Mouse (Mus musculus): Measurements from ENCODE around the gene Dph2. TPM values are rescaled to one million over a fixed set of nuclear protein-coding genes. Genes with fewer than 3 reads are reported as not detected.

Dph2 gene
- polyA plus RNA-seq, 1 experiment from 2014 or later: 27.3 TPM

DNA sequence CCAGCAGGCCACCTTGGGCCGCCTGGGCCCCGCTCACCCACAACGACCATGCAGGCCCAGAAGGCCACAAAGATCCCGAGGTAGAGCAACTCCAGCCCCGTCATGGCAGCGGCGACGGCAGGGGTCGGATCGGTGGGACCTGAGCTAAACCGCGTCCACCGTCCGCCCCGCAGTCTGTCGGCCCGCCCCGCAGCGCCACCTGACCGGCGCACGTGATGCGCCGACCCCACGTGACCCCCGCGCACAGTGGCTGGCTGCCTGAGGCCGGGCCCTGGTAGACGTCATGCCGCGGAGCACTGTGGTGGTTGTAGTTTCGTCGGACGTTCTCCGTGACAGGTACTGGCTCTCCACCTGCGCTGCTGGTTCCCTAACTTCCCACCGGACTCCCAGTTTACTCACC is 4.7 kb downstream of the Dph2 start, which contains the start of gene Atp6v0b:
Gene Atp6v0b, minus strand, starts transcription at position 201 of the 400 bp plus-strand sequence.
- H3K27ac ChIP-seq (replicated peaks): no peak within 1 kb of the TSS; the same call in 1 of the 2 replicates
- peak within 1 kb of the TSS; percentile 95 for H3K4me3 ChIP-seq
- no peaks in the 10 kb centered on the region for H3K27me3 ChIP-seq
- peak within 1 kb of the TSS; percentile 87 for H3K4me2 ChIP-seq (replicated peaks)
- peaks cover 30% of the 10 kb centered on the region for H3K36me3 ChIP-seq
- peaks cover 37% of the 10 kb centered on the region for H3K4me1 ChIP-seq
- H3K9me3 ChIP-seq: no peaks in the 10 kb centered on the region
- H3K9ac ChIP-seq (replicated peaks): peak within 1 kb of the TSS; percentile 88
- under 1% methylated on average over 37 of the region's 37 CpGs for WGBS
- peak; percentile 83 for ATAC-seq (ENCODE audit: low FRiP score, low read depth)

DNA sequence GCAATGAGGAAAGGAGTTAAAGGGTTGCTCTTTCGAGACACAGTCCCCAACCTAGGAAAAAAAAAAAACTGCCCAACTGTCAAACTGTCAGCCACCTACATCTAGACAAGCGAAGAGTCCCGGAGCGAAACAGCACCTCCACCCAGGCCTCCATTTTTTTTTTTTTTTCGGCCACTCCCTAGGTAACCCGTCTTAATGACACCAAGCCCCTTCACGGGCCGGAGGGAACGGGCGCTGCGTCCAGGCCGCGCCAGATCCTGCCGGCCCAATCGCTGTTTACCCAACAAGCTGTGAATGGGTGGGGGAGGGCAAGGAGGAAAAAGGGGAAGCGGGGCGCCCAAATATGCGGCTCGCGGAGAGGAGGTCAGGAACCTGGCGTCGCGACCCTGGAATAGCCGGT is 5.2 kb downstream of the Dph2 start:
- peaks cover 38% of the 10 kb centered on the region for H3K4me1 ChIP-seq
- H3K4me3 ChIP-seq: peak overlapping the region; percentile 95
- 4% methylated on average over 20 of the region's 24 CpGs for WGBS
- ATAC-seq (ENCODE audit: low FRiP score, low read depth): no peak
- H3K4me2 ChIP-seq (replicated peaks): peak overlapping the region; percentile 87
- no peak overlapping the region; the same call in 1 of the 2 replicates for H3K27ac ChIP-seq (replicated peaks)
- peaks cover 30% of the 10 kb centered on the region for H3K36me3 ChIP-seq
- H3K9ac ChIP-seq (replicated peaks): peak overlapping the region; percentile 88
- no peaks in the 10 kb centered on the region for H3K27me3 ChIP-seq
- no peaks in the 10 kb centered on the region for H3K9me3 ChIP-seq

DNA sequence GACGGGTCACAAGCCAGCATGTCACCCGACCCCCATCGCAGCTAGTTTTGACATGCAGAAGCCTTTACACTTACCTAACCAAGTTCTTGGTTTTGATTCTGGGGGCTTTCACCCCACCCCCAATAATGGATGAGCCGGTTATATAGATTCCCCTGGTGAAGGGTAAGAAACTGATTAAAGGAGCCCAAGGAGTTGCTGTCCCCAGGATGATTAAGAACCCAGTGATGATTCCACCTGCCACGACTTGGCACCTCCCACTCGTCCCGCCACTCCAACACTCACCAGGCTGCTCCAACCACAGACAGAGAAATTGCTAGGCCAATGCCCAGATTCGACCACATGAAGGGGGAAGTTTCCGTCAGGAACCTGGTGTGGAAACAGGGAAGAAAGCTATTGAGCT is 5.8 kb downstream of the Dph2 start:
- Histone ChIP-seq H3K36me3 (peaks cover 35% of the 10 kb centered on the region), H3K4me1 (peaks cover 37% of the 10 kb centered on the region), H3K4me2 (replicated peaks) (peak overlapping the region; percentile 87), H3K9me3 (no peaks in the 10 kb centered on the region), H3K27me3 (no peaks in the 10 kb centered on the region), H3K27ac (replicated peaks) (no peak overlapping the region), H3K9ac (replicated peaks) (peak overlapping the region; percentile 88; the same call in 1 of the 2 replicates), H3K4me3 (peak overlapping the region; percentile 95)
- WGBS: 89% methylated on average over 9 of the region's 9 CpGs
- ATAC-seq (ENCODE audit: low FRiP score, low read depth): no peak

DNA sequence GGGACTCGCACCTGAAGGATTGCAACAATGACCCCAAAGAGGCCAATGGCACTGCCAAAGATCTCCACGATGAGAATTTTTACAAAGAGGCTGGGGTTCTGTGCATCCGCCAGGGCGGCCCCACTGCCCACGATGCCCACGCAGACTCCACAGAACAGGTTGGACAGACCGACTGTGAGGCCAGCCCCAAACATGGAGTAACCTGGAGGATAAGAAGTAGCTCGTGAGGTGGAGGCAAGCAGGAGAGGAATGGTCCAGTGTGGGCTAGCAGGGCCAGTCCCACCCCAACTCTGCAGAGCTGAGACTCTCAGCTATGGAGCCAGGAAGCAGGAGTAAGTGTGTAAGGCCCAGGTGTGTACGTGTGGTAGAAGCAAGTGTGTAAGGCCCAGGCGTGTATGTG is 6.7 kb downstream of the Dph2 start:
- no peak overlapping the region for H3K9ac ChIP-seq (replicated peaks)
- no peak for ATAC-seq (ENCODE audit: low FRiP score, low read depth)
- H3K4me3 ChIP-seq: no peak overlapping the region
- no peaks in the 10 kb centered on the region for H3K27me3 ChIP-seq
- no peaks in the 10 kb centered on the region for H3K9me3 ChIP-seq
- no peak overlapping the region for H3K4me2 ChIP-seq (replicated peaks)
- WGBS: 91% methylated on average over 10 of the region's 10 CpGs
- peaks cover 40% of the 10 kb centered on the region for H3K4me1 ChIP-seq
- no peak overlapping the region for H3K27ac ChIP-seq (replicated peaks)
- peaks cover 43% of the 10 kb centered on the region for H3K36me3 ChIP-seq

DNA sequence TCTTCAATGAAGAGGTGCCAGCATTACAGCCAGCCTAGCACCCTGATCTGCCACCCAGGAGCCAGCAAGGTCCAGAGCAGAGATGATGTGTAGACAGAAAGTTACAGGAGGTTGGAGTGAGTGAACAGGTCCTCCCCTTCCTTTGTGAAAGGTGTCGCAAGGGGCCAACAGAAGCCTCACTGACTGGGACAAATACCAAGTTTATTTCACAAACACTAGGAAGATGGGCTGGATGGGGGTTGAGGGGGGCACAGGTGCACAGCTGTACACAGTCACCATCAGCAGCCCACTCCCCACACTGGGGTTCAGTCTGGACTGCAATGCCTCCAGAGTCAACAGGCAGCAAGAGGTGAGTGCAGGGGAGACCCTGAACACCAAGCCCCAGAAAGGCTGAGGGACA is 7.7 kb downstream of the Dph2 start:
- no peak overlapping the region for H3K27ac ChIP-seq (replicated peaks)
- H3K9ac ChIP-seq (replicated peaks): peak overlapping the region; percentile 93; the same call in 1 of the 2 replicates
- peak overlapping the region; percentile 82 for H3K4me2 ChIP-seq (replicated peaks)
- H3K27me3 ChIP-seq: no peaks in the 10 kb centered on the region
- WGBS: 100% methylated on average over 1 of the region's 1 CpGs
- peak overlapping the region; percentile 89; the same call in 1 of the 2 replicates for H3K4me3 ChIP-seq
- H3K9me3 ChIP-seq: no peaks in the 10 kb centered on the region
- ATAC-seq (ENCODE audit: low FRiP score, low read depth): no peak
- peaks cover 40% of the 10 kb centered on the region for H3K4me1 ChIP-seq
- H3K36me3 ChIP-seq: peaks cover 37% of the 10 kb centered on the region

DNA sequence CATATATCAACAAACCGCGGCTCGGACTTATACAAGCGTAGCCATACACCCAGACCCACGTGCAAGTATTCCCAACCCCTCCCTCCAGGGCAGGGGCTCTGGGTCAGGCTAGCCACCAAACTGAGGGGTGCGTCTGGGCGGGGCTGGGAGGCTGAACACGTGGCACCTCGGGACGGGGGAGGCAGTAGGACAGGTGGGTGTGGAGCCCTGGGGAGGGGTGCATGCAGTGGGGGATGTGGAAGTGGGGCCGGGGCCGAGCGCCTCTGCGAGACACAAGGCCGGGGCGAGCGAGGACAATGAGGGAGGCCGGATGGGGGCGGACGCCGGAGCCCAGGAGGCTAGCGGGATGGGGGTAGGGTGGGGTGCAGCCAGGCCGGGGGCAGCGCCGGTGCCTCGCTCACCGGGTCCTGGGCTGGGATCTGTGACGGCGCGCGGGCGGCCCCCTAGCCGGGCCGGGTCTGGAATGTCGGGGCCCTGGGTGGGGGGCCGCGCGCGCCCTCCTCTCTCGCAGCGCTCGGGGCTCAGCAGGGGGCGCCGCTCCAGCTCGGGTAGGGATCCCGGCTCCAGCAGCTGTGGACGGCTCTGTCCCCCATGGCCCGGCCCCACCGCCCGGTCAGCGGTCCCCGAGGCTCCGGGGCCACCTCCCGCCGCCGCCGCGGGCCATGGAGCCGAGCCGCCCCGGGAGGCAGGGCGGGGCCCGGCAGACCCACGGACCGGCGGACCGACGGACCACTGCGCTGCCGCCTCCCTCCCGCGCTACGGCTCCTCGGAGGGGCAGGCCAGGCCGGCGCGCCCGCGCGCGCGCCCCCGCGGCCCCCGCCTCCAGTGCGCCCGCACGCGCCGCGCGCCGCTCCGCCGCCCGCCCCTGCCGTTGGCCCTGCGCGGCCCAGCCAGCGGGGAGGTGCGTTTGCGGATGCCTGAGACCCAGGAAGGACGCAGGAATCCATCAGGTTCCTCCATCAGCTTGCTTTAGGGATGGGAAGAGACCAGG is 8.8 kb downstream of the Dph2 start, which contains the start of gene B4galt2:
Gene B4galt2, minus strand, starts transcription at position 787 of the 991 bp plus-strand sequence.
- WGBS: 2% methylated on average over 36 of the region's 103 CpGs
- peak within 1 kb of the TSS; percentile 82 for H3K4me2 ChIP-seq (replicated peaks)
- H3K27me3 ChIP-seq: no peaks in the 10 kb centered on the region
- no peaks in the 10 kb centered on the region for H3K9me3 ChIP-seq
- H3K9ac ChIP-seq (replicated peaks): peak within 1 kb of the TSS; percentile 93
- H3K27ac ChIP-seq (replicated peaks): peak within 1 kb of the TSS; percentile 80
- H3K4me1 ChIP-seq: peaks cover 40% of the 10 kb centered on the region
- H3K36me3 ChIP-seq: peaks cover 46% of the 10 kb centered on the region
- ATAC-seq (ENCODE audit: low FRiP score, low read depth): peak; percentile 45
- peak within 1 kb of the TSS; percentile 89 for H3K4me3 ChIP-seq

DNA sequence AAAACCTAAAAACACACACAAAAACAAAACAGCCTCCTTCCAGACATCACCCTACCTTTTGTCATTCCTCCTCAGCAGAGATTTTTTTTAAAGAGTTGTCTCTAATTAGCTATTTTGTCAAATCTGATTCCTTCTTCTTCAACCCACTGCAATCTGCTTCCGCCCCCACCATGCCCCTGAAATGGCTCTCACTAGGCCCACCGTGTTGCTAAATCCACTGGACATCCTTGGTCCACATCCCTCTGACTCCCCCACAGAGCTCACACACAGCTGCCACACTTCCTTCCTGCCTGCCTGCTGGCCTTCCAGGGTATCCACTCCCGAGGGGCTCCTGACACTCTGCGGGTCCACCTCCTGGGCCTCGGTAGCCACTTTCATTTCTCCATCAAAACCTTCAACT is 13.1 kb downstream of the Dph2 start:
- H3K36me3 ChIP-seq: peaks cover 71% of the 10 kb centered on the region

DNA sequence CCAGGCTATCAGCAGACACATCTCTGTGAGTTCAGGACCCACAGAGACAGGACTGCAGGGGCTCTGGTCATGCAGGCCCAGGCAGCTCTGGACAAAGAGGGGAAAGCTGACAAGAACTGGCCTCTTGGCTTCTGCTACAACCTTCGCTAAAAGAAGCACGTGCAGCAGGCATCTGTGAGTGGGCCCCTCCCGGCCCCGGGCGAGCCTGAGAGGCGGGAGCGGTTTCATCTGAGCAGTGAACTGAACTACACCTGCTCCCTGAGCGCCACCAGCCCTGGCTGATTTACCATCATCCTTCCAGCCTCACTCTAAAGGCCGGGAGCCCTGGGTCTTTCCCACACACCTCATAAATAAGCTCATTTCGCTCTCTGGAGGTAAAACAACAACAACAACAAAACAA is 13.5 kb downstream of the Dph2 start:
- WGBS: 80% methylated on average over 10 of the region's 10 CpGs
- H3K9ac ChIP-seq (replicated peaks): no peak overlapping the region
- H3K4me3 ChIP-seq: no peak overlapping the region
- no peak overlapping the region for H3K4me2 ChIP-seq (replicated peaks)
- H3K9me3 ChIP-seq: no peaks in the 10 kb centered on the region
- ATAC-seq (ENCODE audit: low FRiP score, low read depth): no peak
- peaks cover 19% of the 10 kb centered on the region for H3K4me1 ChIP-seq
- no peaks in the 10 kb centered on the region for H3K27me3 ChIP-seq
- no peak overlapping the region for H3K27ac ChIP-seq (replicated peaks)
- peaks cover 75% of the 10 kb centered on the region for H3K36me3 ChIP-seq

More for the DNA sequence above, 13.1 kb downstream of the Dph2 start:
- no peak for ATAC-seq (ENCODE audit: low FRiP score, low read depth)
- H3K9ac ChIP-seq (replicated peaks): no peak overlapping the region
- no peaks in the 10 kb centered on the region for H3K27me3 ChIP-seq
- no peak overlapping the region for H3K27ac ChIP-seq (replicated peaks)
- H3K4me1 ChIP-seq: peaks cover 22% of the 10 kb centered on the region
- H3K9me3 ChIP-seq: no peaks in the 10 kb centered on the region
- WGBS: 87% methylated on average over 5 of the region's 5 CpGs
- no peak overlapping the region for H3K4me3 ChIP-seq
- no peak overlapping the region for H3K4me2 ChIP-seq (replicated peaks)

DNA sequence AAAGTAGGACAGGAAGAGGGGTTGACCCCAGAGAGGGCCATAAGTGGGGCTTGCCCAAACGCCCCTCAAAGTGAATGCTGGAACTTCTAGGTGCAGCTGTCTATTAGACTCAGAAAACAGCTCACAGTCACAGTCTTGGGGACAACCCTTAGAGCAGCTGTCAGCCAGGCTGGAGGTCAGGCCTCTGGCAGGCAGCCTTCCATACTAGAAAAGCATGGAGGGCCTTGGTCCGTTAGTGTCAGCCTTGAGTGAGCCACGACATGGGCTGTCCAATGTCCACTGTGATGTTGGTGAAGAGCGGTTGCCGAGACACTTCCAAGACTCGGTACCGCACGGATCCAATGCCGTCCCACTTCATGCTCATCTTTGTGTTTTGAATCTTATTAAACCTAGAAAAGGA is 18.2 kb downstream of the Dph2 start:
- Histone ChIP-seq H3K4me3 (no peak overlapping the region), H3K4me2 (replicated peaks) (no peak overlapping the region), H3K27ac (replicated peaks) (no peak overlapping the region), H3K9me3 (no peaks in the 10 kb centered on the region), H3K4me1 (peaks cover 14% of the 10 kb centered on the region), H3K9ac (replicated peaks) (no peak overlapping the region), H3K27me3 (0 out of 2 replicates have a peak, but pooled peaks cover 8% of the 10 kb centered on the region), H3K36me3 (peaks cover 55% of the 10 kb centered on the region)
- WGBS: 88% methylated on average over 9 of the region's 9 CpGs
- no peak for ATAC-seq (ENCODE audit: low FRiP score, low read depth)

DNA sequence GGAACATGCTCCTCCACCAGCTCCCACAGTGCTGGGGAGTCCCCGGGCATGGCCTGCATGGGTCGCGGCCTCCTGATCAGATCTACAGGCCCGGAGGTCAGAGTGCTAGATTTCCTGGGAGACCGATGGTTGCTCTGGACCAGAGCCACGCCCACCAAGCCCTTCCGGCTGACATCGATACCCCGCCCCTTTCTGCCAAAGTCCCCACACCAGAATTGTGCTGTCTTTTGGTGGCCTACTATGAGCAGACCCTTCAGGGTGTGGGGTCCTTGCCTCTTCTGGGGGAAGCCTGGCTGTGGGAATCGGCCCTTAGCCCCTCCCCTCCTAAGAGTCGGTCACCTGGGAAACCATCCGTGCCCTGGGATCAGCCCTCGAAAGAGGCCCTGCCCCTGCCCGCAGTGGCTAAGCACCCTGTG is 19.4 kb downstream of the Dph2 start, which contains the start of gene Ccdc24:
Gene Ccdc24, minus strand, starts transcription at position 87 of the 416 bp plus-strand sequence.
- H3K9ac ChIP-seq (replicated peaks): peak within 1 kb of the TSS; percentile 11; the same call in 1 of the 2 replicates
- WGBS: 4% methylated on average over 14 of the region's 14 CpGs
- peaks cover 44% of the 10 kb centered on the region for H3K36me3 ChIP-seq
- peak within 1 kb of the TSS; percentile 41 for H3K4me2 ChIP-seq (replicated peaks)
- H3K27me3 ChIP-seq: peaks cover 12% of the 10 kb centered on the region
- H3K4me1 ChIP-seq: peaks cover 18% of the 10 kb centered on the region
- H3K4me3 ChIP-seq: 0 out of 2 replicates have a peak within 1 kb of the TSS, but pooled peaks have one; percentile 3
- H3K9me3 ChIP-seq: no peaks in the 10 kb centered on the region
- ATAC-seq (ENCODE audit: low FRiP score, low read depth): peak; percentile 45
- H3K27ac ChIP-seq (replicated peaks): no peak within 1 kb of the TSS

DNA sequence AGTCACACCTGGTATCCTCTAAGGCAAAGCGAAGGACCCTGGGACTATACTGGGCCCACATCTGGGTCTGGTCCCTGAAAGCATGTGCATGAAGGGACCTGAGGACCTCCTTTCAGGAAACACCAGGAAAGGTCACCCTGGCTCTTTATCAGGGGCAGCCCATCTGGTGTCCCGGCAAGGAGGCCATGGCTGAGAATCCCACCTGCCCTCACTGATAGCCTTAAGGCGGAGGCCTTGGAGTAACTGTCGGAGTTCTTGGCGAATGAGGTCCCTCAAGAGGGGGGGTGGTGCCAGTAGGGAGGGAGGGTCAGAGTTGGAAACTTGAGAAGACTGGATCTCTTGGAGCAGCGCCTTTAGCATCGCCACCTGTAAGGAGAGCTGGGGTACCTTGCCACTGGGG is 20.0 kb downstream of the Dph2 start:
- Histone ChIP-seq H3K9ac (replicated peaks) (no peak overlapping the region), H3K9me3 (no peaks in the 10 kb centered on the region), H3K36me3 (peaks cover 37% of the 10 kb centered on the region), H3K27ac (replicated peaks) (no peak overlapping the region), H3K4me2 (replicated peaks) (no peak overlapping the region), H3K4me3 (no peak overlapping the region), H3K27me3 (peaks cover 17% of the 10 kb centered on the region), H3K4me1 (peaks cover 18% of the 10 kb centered on the region)
- ATAC-seq (ENCODE audit: low FRiP score, low read depth): no peak
- whole genome bisulfite sequencing: 67% methylated on average over 7 of the region's 7 CpGs

DNA sequence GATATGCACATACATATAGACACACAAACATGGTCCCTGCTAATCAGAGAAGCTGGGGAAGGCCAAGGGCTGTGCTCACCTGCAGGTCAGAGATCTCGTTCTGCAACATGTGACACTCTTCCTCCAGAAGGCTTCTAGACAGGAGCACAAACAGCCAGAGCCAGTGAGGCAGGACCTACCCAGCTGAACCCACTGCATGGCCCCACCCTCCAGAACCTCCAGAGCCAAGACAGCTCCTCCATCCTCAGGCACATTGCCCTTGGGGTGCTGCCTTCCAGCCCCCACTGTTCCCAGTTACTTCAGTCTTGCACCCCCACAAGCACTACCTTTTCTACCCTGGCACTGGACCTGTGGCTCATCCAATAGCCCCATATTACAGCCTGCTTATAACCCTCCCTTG is 21.4 kb downstream of the Dph2 start:
- Histone ChIP-seq H3K4me1 (peaks cover 21% of the 10 kb centered on the region), H3K27ac (replicated peaks) (no peak overlapping the region), H3K9me3 (no peaks in the 10 kb centered on the region), H3K4me2 (replicated peaks) (no peak overlapping the region), H3K4me3 (no peak overlapping the region), H3K9ac (replicated peaks) (no peak overlapping the region), H3K36me3 (peaks cover 23% of the 10 kb centered on the region), H3K27me3 (peaks cover 17% of the 10 kb centered on the region)
- no peak for ATAC-seq (ENCODE audit: low FRiP score, low read depth)
- 61% methylated on average over 1 of the region's 1 CpGs for WGBS
